Mouse (Mus musculus) v-Abl transformed pro-B cells (cell line): ENCODE results near the gene Tbk1.

Source experiments
- in situ Hi-C, 2 experiments: fragments of 400-800 bp; cut with MboI; formaldehyde crosslinking; loops; one replicate each; pipeline ENCODE4 v1.15.1; 2025; ENCODE audit not compliant: unreplicated experiment in 2 of 2

Tbk1 gene

GRCm38 (mm10) chr10:121603556-121603955, 17.0 kb upstream of the Tbk1 start:
- in situ Hi-C loops = loop anchor here (25.0 kb wide), 3 partner anchors 641 to 1584 kb away; partner anchors contain the start of gene Usp15 (in 1 of the 2)

DNA sequence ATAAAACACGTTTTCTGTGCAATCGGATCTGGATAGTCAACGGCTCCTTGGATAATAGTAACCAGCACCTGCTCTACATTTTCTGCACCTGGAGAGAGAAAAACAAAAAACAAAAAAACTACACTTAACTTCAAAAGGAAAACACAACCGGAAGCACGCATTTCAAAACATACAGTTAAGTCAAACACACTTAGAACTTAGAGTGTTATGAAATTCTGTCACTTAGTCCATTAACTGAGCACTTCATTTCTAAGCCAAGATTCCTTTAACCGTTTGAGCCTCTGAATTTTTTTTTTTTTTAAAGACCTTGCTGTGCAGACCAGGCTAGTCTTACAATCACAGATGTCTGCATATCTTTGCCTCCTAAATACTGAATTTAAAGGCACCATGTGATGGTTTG, 14.7 kb upstream of the Tbk1 start:
- in situ Hi-C loops = loop anchor here (25.0 kb wide), 3 partner anchors 639 to 1586 kb away; partner anchors contain the start of gene Usp15 (in 1 of the 2)

- in situ Hi-C loops = no loop called here
These were observed 10.0 kb upstream of the Tbk1 start for GRCm38 (mm10) chr10:121596580-121596979.

- in situ Hi-C loops = no loop called here
These were observed 4.5 kb upstream of the Tbk1 start for GRCm38 (mm10) chr10:121591106-121591505.

- in situ Hi-C loops = no loop called here
These were observed 819 bp upstream of the Tbk1 start for GRCm38 (mm10) chr10:121587371-121587840.

GRCm38 (mm10) chr10:121585791-121586642, 570 bp downstream of the Tbk1 start:
- in situ Hi-C loops = no loop called here

- in situ Hi-C loops = no loop called here
These were observed 1.4 kb downstream of the Tbk1 start for GRCm38 (mm10) chr10:121585056-121585790.

GRCm38 (mm10) chr10:121584033-121584432, 2.6 kb downstream of the Tbk1 start:
- in situ Hi-C loops = no loop called here

DNA sequence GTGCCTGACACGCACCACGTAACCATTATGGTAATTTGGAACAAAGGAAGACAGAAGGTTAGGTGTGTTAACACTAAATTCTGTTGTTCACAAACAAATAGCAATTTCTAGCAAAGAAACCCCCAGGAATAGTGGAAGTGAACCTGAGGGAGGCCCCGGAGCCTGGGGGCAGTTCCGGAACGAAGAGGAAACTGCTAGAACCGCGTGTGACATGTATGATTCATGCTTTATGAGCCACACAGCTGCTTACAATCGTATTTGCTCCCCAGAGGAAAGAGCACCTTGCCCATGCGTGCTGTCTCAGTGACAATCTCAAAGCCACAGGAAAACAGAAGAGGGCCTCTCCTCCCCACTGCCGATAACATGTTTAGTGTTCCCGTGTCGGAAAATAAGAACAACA, 3.6 kb downstream of the Tbk1 start:
- in situ Hi-C loops = no loop called here

GRCm38 (mm10) chr10:121582287-121582686, 4.3 kb downstream of the Tbk1 start:
- in situ Hi-C loops = no loop called here

GRCm38 (mm10) chr10:121581405-121581804, 5.2 kb downstream of the Tbk1 start:
- in situ Hi-C loops = no loop called here

GRCm38 (mm10) chr10:121580381-121580780, 6.2 kb downstream of the Tbk1 start:
- in situ Hi-C loops = no loop called here

GRCm38 (mm10) chr10:121576372-121576771, 10.2 kb downstream of the Tbk1 start:
- in situ Hi-C loops = no loop called here

GRCm38 (mm10) chr10:121571511-121572147, 15.0 kb downstream of the Tbk1 start:
- in situ Hi-C loops = no loop called here

DNA sequence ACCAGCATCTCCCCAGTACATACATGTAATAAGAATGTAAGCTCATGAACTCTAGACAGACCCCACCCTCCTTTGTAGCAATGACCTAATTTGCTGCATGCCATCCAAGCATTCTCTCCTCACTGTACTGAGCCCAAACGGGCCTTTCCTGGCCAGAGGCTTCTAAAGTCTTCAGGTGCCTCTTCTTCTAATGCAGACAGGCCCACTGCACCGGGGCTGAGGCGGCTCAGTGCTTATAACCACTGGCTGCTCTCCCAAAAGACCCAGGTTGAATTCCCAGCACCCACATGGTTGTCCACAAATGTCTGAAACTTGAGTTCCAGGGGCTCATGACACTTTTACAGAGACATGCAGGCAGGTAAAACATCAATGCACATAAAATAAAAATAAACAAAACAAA, 15.6 kb downstream of the Tbk1 start:
- in situ Hi-C loops = no loop called here

GRCm38 (mm10) chr10:121569796-121570195, 16.8 kb downstream of the Tbk1 start:
- in situ Hi-C loops = no loop called here

GRCm38 (mm10) chr10:121569001-121569589, 17.5 kb downstream of the Tbk1 start:
- in situ Hi-C loops = no loop called here

DNA sequence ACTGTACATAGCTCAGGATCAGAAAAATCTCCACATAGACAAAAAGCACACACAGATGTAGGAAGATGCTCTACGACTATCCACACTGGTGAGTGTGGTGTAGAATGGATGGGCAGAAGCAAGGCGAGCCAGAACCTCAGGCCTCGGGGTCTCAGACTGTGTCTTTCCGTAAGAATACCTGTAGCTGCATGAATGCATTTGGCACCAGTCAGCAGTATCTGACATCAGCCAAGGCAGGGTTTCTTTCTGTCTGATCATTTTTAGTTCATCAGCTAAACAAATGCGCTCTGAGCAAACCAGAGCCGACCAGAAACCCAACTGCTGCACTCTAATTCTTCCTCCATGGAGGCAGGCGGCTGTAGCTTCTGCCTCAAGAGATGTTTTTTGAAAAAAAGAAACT, 18.1 kb downstream of the Tbk1 start:
- in situ Hi-C loops = no loop called here

GRCm38 (mm10) chr10:121568026-121568425, 18.6 kb downstream of the Tbk1 start:
- in situ Hi-C loops = no loop called here

DNA sequence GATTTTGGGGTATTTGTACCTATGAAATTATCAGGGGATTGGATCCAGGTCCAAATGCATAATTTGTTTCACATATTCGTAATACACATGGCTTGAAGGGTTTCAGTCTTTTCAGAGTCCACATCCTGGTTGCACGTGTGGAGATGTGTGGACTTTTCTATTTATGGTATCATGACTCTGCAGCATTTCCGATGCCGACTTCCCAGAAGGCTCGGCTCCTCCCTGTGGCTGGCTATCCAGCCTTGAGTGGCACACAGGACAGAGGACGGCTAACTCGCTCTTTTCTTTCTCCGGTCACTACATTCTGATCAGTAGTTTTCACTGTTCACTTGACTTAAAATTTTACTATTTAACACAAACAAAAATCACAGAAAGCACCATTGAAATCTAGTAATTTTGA, 22.1 kb downstream of the Tbk1 start:
- in situ Hi-C loops = no loop called here

- in situ Hi-C loops = no loop called here
These were observed 28.4 kb downstream of the Tbk1 start for GRCm38 (mm10) chr10:121558231-121558630.
